Mouse (Mus musculus): ENCODE measurements around the gene Pus3. TPM values are rescaled to one million over a fixed set of nuclear protein-coding genes. Genes with fewer than 3 reads are reported as not detected.

Pus3 gene
- polyA plus RNA-seq, 1 experiment from 2014 or later = 14.3 TPM

DNA sequence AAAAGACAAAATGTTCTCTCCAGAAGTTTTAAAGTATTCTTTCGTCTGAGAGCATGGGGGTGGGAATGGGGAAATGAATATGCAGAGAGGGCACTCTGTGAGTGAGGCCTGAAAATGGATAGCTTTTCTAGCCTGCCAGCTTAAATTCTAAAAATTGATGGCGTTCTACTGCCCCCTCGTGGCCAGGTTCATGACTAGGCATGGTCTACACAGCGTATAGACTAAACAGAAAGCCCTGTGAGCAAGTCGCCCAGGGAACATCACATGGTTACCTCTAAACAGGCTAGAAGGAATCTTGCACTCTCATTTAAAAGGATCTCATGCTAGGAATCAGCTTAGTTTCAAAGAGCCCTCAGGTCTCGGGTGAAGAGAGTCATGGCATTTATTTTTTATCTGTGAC, 16.9 kb upstream of the Pus3 start:
- Histone ChIP-seq H3K4me1 (ENCODE audit: control insufficient read depth, insufficient read depth, low read length) (no peaks in the 10 kb centered on the region), H3K9me3 (replicated peaks; ENCODE audit: control insufficient read depth, low read length) (no peaks in the 10 kb centered on the region), H3K27me3 (ENCODE audit: control insufficient read depth, insufficient read depth, low read length) (no peaks in the 10 kb centered on the region), H3K27ac (ENCODE audit: low read length) (no peak overlapping the region), H3K36me3 (ENCODE audit: control insufficient read depth, insufficient read depth) (no peaks in the 10 kb centered on the region), H3K4me3 (ENCODE audit: low read length) (no peak overlapping the region), H3K9ac (ENCODE audit: low read length) (no peak overlapping the region), H3K4me2 (ENCODE audit: low read depth, low read length) (no peak overlapping the region)
- WGBS = 9% methylated on average over 6 of the region's 6 CpGs
- no peak; the same call in 1 of the 2 replicates for ATAC-seq (replicated peaks; ENCODE audit: extremely low read depth, insufficient read depth, low FRiP score)

DNA sequence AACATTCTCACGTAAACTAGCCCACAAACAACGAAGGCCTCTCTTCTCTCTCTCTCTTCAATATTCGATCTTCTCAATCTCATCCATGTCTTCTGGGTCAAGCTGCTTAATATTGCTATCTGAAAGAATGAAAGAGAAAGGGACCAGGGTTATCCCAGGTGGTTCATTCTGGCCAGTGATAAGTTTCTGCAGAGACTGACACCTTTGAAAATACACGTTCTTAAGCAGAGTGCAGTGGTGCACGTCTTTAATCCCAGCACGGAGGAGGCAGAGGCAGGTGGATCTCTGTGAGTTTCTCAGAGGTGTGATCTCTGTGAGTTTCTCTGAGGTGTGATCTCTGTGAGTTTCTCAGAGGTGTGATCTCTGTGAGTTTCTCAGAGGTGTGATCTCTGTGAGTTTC, 16.5 kb upstream of the Pus3 start:
- H3K36me3 ChIP-seq (ENCODE audit: control insufficient read depth, insufficient read depth) = no peaks in the 10 kb centered on the region
- no peak overlapping the region for H3K27ac ChIP-seq (ENCODE audit: low read length)
- no peaks in the 10 kb centered on the region for H3K4me1 ChIP-seq (ENCODE audit: control insufficient read depth, insufficient read depth, low read length)
- H3K27me3 ChIP-seq (ENCODE audit: control insufficient read depth, insufficient read depth, low read length) = no peaks in the 10 kb centered on the region
- H3K4me3 ChIP-seq (ENCODE audit: low read length) = no peak overlapping the region
- ATAC-seq (replicated peaks; ENCODE audit: extremely low read depth, insufficient read depth, low FRiP score) = no peak
- H3K9me3 ChIP-seq (replicated peaks; ENCODE audit: control insufficient read depth, low read length) = no peaks in the 10 kb centered on the region
- H3K4me2 ChIP-seq (ENCODE audit: low read depth, low read length) = no peak overlapping the region
- WGBS = 58% methylated on average over 6 of the region's 6 CpGs
- no peak overlapping the region for H3K9ac ChIP-seq (ENCODE audit: low read length)

DNA sequence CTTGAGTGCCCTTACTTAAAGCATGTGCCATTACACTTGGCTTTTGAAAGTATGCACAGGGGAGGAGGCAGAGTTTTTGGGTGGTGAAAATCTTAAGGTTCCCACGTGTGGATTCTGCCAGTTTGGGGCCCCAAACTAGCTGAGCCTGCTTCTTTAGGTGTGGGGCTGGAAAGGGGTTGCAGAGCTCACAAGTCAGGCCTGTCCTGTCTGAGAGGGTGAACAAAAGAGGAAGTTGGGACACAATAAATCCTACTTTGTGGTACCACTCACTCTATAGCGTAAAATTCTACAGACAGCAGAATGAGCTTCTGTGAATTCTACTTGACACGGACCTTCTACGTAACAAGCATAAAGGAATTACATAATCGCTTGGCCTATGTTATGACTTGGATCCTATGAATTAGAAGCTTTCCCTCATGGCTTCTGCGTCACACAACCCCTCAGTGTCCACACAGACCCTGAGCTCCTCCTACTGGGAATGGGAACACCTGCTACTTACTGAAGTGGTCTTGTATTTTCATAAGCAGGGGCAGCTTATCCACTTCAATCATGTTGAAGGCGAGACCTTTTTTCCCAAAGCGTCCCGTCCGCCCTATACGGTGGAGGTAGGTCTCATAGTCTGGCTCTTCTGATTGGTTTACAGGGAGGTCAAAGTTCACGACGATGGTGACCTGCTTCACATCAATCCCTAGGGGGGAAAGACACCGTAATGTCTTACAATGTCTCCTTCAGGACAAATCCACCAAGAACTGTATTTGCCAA, 15.1 kb upstream of the Pus3 start:
- no peaks in the 10 kb centered on the region for H3K4me1 ChIP-seq (ENCODE audit: control insufficient read depth, insufficient read depth, low read length)
- 80% methylated on average over 14 of the region's 14 CpGs for WGBS
- H3K36me3 ChIP-seq (ENCODE audit: control insufficient read depth, insufficient read depth) = no peaks in the 10 kb centered on the region
- ATAC-seq (replicated peaks; ENCODE audit: extremely low read depth, insufficient read depth, low FRiP score) = no peak
- no peak overlapping the region for H3K4me2 ChIP-seq (ENCODE audit: low read depth, low read length)
- no peaks in the 10 kb centered on the region for H3K9me3 ChIP-seq (replicated peaks; ENCODE audit: control insufficient read depth, low read length)
- H3K27me3 ChIP-seq (ENCODE audit: control insufficient read depth, insufficient read depth, low read length) = no peaks in the 10 kb centered on the region
- H3K9ac ChIP-seq (ENCODE audit: low read length) = no peak overlapping the region
- H3K4me3 ChIP-seq (ENCODE audit: low read length) = no peak overlapping the region
- no peak overlapping the region for H3K27ac ChIP-seq (ENCODE audit: low read length)

GRCm38 (mm10) chr9:35544666-35545065, 13.7 kb upstream of the Pus3 start:
- H3K9ac ChIP-seq (ENCODE audit: low read length) = no peak overlapping the region
- WGBS = 63% methylated on average over 2 of the region's 2 CpGs
- H3K27ac ChIP-seq (ENCODE audit: low read length) = no peak overlapping the region
- no peaks in the 10 kb centered on the region for H3K9me3 ChIP-seq (replicated peaks; ENCODE audit: control insufficient read depth, low read length)
- no peak overlapping the region for H3K4me3 ChIP-seq (ENCODE audit: low read length)
- H3K36me3 ChIP-seq (ENCODE audit: control insufficient read depth, insufficient read depth) = no peaks in the 10 kb centered on the region
- no peak overlapping the region for H3K4me2 ChIP-seq (ENCODE audit: low read depth, low read length)
- H3K4me1 ChIP-seq (ENCODE audit: control insufficient read depth, insufficient read depth, low read length) = no peaks in the 10 kb centered on the region
- no peaks in the 10 kb centered on the region for H3K27me3 ChIP-seq (ENCODE audit: control insufficient read depth, insufficient read depth, low read length)
- 0 out of 2 replicates have a peak, but pooled peaks have one; percentile 28 for ATAC-seq (replicated peaks; ENCODE audit: extremely low read depth, insufficient read depth, low FRiP score)

- no peak overlapping the region for H3K4me2 ChIP-seq (ENCODE audit: low read depth, low read length)
- H3K27ac ChIP-seq (ENCODE audit: low read length) = no peak overlapping the region
- no peaks in the 10 kb centered on the region for H3K9me3 ChIP-seq (replicated peaks; ENCODE audit: control insufficient read depth, low read length)
- ATAC-seq (replicated peaks; ENCODE audit: extremely low read depth, insufficient read depth, low FRiP score) = no peak
- H3K4me3 ChIP-seq (ENCODE audit: low read length) = no peak overlapping the region
- H3K36me3 ChIP-seq (ENCODE audit: control insufficient read depth, insufficient read depth) = no peaks in the 10 kb centered on the region
- H3K9ac ChIP-seq (ENCODE audit: low read length) = no peak overlapping the region
- 68% methylated on average over 12 of the region's 12 CpGs for WGBS
- H3K27me3 ChIP-seq (ENCODE audit: control insufficient read depth, insufficient read depth, low read length) = no peaks in the 10 kb centered on the region
- H3K4me1 ChIP-seq (ENCODE audit: control insufficient read depth, insufficient read depth, low read length) = no peaks in the 10 kb centered on the region
Measured at GRCm38 (mm10) chr9:35545704-35546103, 12.7 kb upstream of the Pus3 start.

GRCm38 (mm10) chr9:35546745-35547144, 11.7 kb upstream of the Pus3 start:
- Histone ChIP-seq H3K27me3 (ENCODE audit: control insufficient read depth, insufficient read depth, low read length) (no peaks in the 10 kb centered on the region), H3K27ac (ENCODE audit: low read length) (no peak overlapping the region), H3K9me3 (replicated peaks; ENCODE audit: control insufficient read depth, low read length) (no peaks in the 10 kb centered on the region), H3K4me2 (ENCODE audit: low read depth, low read length) (no peak overlapping the region), H3K4me3 (ENCODE audit: low read length) (no peak overlapping the region), H3K36me3 (ENCODE audit: control insufficient read depth, insufficient read depth) (no peaks in the 10 kb centered on the region), H3K4me1 (ENCODE audit: control insufficient read depth, insufficient read depth, low read length) (no peaks in the 10 kb centered on the region), H3K9ac (ENCODE audit: low read length) (no peak overlapping the region)
- WGBS = 58% methylated on average over 9 of the region's 9 CpGs
- no peak for ATAC-seq (replicated peaks; ENCODE audit: extremely low read depth, insufficient read depth, low FRiP score)

DNA sequence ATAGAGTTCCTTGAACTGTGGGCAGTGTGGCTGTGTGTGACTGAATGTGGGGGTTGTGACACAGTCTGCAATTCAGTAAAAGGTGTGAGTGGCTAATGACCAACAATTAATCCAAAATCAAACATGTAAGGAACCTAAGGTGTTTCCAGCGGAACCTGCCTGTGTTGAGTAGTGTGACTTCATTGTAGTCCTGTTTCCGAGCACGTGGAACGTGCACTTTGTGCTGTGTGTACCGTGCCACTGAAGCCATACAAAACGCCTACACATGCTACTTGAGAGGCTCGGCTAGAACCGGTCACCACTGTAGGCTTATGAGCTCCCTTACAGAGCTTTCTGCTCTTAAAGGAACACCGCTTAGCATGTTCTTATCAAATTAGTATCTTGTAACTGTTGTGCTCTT, 9.9 kb upstream of the Pus3 start:
- WGBS = 77% methylated on average over 9 of the region's 9 CpGs
- Histone ChIP-seq H3K36me3 (ENCODE audit: control insufficient read depth, insufficient read depth) (no peaks in the 10 kb centered on the region), H3K9me3 (replicated peaks; ENCODE audit: control insufficient read depth, low read length) (no peaks in the 10 kb centered on the region), H3K9ac (ENCODE audit: low read length) (no peak overlapping the region), H3K4me3 (ENCODE audit: low read length) (no peak overlapping the region), H3K4me1 (ENCODE audit: control insufficient read depth, insufficient read depth, low read length) (peaks cover 6% of the 10 kb centered on the region), H3K4me2 (ENCODE audit: low read depth, low read length) (no peak overlapping the region), H3K27me3 (ENCODE audit: control insufficient read depth, insufficient read depth, low read length) (no peaks in the 10 kb centered on the region), H3K27ac (ENCODE audit: low read length) (no peak overlapping the region)
- ATAC-seq (replicated peaks; ENCODE audit: extremely low read depth, insufficient read depth, low FRiP score) = no peak

- H3K36me3 ChIP-seq (ENCODE audit: control insufficient read depth, insufficient read depth) = peaks cover 7% of the 10 kb centered on the region
- no peak for ATAC-seq (replicated peaks; ENCODE audit: extremely low read depth, insufficient read depth, low FRiP score)
- H3K4me3 ChIP-seq (ENCODE audit: low read length) = no peak overlapping the region
- peaks cover 27% of the 10 kb centered on the region for H3K4me1 ChIP-seq (ENCODE audit: control insufficient read depth, insufficient read depth, low read length)
- WGBS = 52% methylated on average over 12 of the region's 12 CpGs
- no peaks in the 10 kb centered on the region for H3K9me3 ChIP-seq (replicated peaks; ENCODE audit: control insufficient read depth, low read length)
- H3K4me2 ChIP-seq (ENCODE audit: low read depth, low read length) = no peak overlapping the region
- H3K27ac ChIP-seq (ENCODE audit: low read length) = no peak overlapping the region
- H3K27me3 ChIP-seq (ENCODE audit: control insufficient read depth, insufficient read depth, low read length) = peaks cover 17% of the 10 kb centered on the region
- no peak overlapping the region for H3K9ac ChIP-seq (ENCODE audit: low read length)
Measured at GRCm38 (mm10) chr9:35556494-35557102, 1.8 kb upstream of the Pus3 start.

DNA sequence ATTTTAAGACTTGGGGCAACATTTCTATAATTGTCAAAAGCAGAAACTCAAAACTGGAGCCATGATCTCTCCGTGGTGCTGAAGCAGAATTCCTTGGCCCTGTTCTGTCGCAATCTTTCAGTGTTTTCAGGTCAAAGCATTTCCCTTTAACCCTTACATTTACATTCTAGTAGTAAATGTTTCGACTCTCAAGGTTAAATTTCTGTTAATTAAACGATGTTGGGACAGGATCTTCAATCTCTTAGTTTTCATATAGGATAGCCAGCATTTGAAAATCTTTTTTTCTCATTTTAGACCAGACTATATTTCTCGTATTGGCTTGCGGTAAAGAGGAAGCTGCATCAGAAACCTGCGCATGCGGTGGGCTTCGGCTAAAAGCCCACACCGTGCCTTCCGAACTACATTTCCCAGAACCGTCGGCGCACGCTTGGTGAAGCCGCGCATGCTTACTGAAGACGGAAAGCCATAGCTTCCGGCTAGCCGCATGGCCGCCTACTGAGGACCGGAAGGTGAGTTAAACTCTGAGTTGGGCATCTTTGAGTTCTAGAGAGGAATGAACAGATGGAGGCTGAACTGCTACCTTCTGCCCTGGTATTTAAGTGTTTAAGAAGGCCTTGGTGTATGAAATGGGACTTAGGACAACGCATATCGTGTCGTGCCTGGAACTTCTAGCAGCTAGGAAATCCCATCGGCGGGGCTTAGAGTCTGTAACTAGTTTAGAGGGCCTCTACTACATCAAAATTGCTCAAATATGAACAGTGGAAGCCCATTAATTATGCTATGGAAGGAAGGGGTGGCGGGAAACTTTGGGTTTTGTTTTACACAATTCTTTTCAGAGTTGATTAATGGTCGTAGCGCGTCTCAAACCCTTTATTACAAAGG, 855 bp downstream of the Pus3 start:
- peaks cover 11% of the 10 kb centered on the region for H3K36me3 ChIP-seq (ENCODE audit: control insufficient read depth, insufficient read depth)
- peak; percentile 83 for ATAC-seq (replicated peaks; ENCODE audit: extremely low read depth, insufficient read depth, low FRiP score)
- peak overlapping the region; percentile 83 for H3K9ac ChIP-seq (ENCODE audit: low read length)
- H3K27ac ChIP-seq (ENCODE audit: low read length) = peak overlapping the region; percentile 77
- H3K4me3 ChIP-seq (ENCODE audit: low read length) = peak overlapping the region; percentile 94
- 2% methylated on average over 31 of the region's 31 CpGs for WGBS
- no peaks in the 10 kb centered on the region for H3K9me3 ChIP-seq (replicated peaks; ENCODE audit: control insufficient read depth, low read length)
- peaks cover 18% of the 10 kb centered on the region for H3K4me1 ChIP-seq (ENCODE audit: control insufficient read depth, insufficient read depth, low read length)
- peaks cover 17% of the 10 kb centered on the region for H3K27me3 ChIP-seq (ENCODE audit: control insufficient read depth, insufficient read depth, low read length)
- peak overlapping the region; percentile 95 for H3K4me2 ChIP-seq (ENCODE audit: low read depth, low read length)
